Mouse (Mus musculus) urinary bladder, postnatal 10 days (tissue): ENCODE data around the gene Cyp46a1.
A peak's percentile ranks its signal among the peaks of the same experiment; 100 is the strongest.

ENCODE experiments used
- DNase-seq: peaks from one replicate; pipeline ENCODE4 v3.0.0; 2022; ENCODE audit warnings: low spot score

The Cyp46a1 gene

DNA sequence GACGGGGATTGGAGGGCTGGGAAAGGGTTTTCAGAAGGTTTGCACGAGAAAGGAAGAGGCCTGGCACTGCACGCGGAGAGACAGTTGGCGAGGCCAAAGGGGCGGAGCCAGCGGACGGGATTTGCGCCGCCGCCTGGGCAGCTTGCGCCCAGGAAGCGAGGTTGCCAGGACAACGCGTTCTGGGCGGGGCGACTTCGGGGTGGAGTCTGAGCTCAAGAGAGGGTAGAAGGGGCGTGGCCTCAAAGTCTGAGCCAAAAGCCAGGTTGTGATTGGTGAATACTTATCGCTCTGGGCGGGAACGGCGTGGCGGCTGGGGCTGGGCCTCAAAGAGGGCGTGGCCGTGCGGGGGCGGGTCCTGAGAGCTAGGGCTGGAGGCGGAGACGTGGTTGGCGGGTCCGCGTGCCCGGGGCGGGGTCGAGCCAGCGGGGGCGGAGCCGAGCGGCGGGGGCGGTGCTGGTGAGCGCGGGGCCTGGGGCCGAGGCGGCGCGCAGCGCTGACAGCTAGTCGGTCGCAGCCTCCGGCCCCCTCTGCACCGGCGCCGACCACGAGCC, at the start of gene Cyp46a1:
Gene Cyp46a1, plus strand, starts transcription at position 487 of the 551 bp plus-strand sequence.
- peak; percentile 99 for DNase-seq

DNA sequence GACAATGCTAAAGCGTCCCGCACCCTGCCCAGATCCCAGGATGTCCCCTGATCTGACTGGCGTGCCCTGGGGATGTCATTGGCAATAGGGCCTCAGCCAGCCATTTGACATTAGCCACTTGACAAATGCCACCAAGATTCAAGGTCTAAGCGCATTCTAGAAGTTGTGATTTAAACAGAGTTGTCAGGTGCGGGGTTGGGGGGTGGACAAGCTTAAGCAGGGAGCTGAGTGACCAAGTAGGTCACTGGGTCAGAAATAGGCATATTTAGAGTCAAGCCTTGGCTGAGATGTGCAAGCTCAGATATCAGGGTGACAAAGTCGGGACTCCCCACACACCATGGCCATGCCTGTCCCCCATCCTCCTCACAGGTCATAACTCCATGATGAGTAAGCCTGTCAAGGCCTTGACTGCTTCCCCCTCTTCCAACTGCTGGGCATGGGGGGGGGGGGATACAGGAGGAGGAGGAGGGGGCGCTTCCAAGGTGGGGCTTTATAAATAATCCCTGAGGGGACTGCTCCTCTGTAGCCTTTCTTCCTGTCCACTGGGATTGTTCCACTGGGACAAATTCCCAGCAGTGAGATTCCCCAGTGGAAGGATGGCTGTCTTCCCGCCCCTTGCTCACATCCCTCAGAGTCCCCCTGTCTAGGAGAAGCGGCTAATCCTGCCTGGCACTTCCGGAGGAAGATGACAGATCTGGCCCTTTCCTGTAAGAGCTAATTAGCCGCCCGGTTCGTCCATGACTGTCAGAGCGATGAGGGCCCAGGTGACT, 49.5 kb upstream of the Cyp46a1 start:
- no peak for DNase-seq

DNA sequence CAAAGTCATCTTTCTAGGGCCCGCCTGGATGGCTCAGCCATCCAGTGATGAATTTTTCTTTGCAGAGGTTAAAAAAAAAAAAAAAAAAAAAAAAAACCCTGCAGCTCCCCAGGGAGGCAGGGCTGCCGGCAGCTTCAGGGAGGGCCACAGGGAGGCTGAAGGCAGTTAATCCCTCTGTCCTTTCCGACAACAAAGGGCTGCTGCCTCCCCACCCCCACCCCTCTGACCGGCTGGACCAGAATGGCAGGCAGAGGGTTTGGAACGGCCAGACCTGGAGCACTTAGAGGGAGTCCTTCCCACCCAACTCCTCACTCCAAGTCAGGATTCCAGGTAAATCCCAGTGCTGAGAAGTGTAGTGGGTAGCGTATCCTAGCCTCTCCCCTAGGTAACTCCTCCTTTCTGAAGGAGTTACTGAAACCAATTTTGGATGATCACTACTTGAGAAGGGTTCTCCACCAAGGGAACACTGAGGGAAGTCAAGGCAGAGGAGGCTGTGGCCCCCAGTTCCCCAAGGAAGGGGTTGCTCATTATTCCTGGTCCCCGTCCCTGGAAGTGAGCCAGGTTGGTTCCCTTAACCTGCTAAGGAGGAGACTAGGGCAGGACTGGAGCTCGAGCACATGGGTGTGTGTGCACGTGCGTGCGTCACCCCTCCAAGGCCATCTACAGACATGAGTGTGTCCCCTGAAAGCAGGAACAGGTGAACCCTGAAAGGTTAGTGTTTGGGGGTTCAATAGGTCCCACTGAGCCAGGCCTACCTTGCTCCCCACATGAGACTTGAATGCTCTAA, 48.8 kb upstream of the Cyp46a1 start:
- no peak for DNase-seq

DNA sequence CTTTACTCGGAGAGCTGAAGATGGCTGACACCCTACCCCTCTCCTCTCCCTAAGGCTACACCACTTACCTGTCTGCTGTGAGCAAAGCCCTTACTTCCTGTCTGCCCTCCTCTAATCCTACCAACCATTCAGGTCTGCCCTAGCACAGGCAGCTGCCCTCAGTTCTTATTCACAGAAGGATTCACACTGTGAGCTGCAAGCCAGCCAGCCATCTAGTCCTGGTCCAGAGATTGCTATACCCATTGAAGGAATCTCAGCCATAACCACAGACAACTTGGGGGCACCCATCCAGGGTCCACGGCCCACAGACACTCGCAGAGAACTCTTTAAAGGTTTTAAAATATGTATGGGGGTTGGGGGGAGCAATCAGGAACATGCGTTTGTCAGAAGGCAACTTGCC, 47.8 kb upstream of the Cyp46a1 start:
- DNase-seq = no peak

DNA sequence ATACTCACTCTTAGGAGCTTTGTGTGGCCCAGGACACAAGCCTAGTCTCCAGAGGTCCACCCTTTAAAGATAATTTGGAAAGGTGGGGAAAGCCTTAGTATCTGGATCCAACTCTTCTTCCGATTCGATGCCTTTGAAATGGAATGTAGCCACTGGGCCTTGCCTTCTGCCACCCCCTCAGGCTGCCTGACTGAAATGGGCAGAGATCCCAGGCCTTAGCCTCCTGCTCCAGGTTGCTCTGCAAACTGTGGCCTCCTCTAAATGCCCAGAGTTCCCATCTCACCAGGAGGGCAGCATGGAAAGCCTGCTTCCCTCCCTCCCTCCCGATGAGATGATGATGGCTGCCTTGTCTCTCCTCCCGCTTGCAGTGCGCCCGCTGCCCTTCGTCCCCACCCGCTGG, 47.2 kb upstream of the Cyp46a1 start:
- no peak for DNase-seq

DNA sequence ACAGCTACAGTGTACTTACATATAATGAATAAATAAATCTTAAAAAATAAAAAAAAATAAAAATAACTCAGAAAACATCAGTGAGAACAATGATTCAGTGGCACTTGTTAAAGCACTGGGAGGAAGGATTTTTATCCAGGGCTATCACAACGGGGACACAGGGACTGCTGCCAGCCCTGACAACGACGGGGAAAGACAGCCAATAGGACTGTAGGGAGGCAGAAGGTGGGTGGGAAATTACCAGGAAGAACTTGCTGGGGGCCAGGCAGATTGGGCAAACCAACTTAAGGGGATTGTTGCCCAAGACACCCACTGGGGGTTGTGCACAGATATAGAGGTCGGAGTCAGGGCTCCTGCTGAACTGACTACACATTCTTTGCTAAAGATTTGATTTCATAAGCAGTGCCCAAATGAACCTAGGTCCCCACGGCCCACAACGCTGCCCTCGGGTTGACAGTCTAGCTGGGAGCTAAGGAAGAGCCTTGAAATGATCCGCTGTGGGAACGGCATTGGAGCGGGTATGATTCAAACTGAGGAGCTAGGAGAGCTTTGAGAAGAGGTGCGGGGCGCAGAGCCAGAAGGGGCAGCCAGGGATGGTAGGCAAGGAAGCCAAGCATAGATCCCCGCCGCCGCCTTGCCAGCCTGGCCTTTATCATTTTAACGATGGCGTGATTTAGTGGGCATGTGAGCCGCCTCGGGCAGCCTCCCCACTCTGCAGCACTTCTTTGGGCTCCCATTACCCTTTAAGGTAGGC, 45.9 kb upstream of the Cyp46a1 start:
- no peak for DNase-seq

DNA sequence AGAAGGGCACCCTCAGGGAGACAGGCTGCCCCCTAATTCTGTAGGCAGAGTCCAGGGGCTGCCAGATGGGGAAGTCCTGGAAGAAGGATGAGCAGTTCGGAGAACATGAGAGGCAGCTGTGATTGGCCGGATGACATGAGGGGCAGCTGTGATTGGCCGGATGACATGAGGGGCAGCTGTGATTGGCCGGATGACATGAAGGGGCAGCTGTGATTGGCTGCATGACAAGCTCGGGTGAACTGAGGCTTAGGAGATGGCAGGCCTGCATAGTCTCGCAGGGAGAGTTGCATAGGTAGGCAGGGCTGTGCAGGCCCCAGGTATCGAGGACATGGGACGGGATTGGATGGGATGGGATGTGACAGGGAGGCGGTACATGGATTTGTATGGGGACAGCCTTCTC, 41.8 kb upstream of the Cyp46a1 start:
- no peak for DNase-seq

DNA sequence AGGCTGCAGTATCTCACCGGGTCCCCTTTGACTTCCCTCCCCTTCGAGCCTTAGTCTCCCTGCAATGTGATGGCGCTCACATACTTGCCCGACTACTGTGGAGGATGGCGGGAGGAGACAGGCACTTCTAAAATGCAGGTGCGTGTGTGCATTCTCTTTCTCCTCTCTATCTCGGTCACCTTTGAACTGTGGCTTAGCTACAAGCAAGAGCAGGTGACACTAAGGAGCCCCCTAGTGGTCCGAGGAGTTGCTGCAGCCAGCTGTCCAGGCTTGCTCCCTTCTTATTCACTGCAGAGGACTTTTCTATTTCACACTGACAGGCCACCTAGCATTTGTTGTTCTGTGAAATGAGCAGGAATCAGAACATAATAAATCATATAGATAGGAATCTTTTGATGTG, 41.2 kb upstream of the Cyp46a1 start:
- no peak for DNase-seq

DNA sequence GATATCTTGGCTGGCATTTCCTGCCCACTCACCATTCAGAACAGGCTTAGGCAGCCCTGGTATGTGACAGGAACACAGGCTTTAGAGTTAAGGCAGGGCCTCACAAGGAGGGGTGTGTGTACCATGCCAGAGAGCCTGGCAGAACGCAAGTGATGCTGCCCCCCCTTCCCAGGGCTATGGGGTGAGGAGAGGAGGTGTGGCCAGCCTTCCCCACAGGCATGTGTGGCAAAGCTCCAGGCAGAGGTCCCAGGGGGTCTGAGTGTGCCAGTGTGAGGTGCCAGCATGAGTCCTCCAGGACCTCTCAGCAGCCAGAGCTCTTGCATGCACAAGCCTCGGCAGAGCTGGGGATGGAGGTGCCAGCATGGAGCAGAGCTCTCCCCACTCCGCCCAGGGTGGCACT, 39.6 kb upstream of the Cyp46a1 start:
- no peak for DNase-seq

DNA sequence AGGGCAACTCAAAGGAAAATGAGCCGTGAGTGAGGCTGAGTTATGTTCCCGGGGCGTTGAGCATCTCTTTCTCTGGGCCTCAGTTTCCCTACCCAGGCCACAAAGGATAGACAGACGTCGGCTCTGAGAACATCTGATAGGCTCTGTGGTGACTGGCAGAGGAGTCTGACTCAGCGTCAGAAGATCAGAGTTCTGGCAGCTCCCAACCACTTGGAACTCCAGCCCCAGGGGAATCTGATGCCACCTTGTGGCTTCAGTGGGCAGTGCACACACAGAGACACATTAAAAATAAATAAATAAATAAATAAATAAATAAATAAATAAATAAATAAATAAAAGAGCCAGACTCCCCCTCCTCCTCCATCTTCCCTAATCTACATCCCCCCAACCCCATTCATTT, 37.1 kb upstream of the Cyp46a1 start:
- no peak for DNase-seq

DNA sequence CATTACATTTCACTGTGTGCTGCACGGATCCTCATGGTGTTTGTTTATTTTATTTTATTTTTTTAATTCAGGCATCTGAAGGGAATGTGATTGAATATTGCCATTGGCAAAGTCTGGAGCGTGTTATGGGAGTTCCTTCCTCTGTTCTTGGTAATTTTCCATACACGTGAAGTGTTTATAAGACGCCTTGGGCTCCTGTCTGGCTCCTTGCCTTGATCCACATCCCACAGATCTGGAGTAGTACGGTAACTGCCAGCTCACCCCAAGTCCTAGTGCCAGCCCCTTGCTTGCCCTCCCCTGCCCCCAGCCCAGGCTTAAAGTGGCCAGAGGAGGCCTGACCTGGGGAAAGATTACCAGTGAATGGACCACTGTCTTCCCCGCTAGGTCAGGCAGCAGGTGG, 33.2 kb upstream of the Cyp46a1 start:
- no peak for DNase-seq

DNA sequence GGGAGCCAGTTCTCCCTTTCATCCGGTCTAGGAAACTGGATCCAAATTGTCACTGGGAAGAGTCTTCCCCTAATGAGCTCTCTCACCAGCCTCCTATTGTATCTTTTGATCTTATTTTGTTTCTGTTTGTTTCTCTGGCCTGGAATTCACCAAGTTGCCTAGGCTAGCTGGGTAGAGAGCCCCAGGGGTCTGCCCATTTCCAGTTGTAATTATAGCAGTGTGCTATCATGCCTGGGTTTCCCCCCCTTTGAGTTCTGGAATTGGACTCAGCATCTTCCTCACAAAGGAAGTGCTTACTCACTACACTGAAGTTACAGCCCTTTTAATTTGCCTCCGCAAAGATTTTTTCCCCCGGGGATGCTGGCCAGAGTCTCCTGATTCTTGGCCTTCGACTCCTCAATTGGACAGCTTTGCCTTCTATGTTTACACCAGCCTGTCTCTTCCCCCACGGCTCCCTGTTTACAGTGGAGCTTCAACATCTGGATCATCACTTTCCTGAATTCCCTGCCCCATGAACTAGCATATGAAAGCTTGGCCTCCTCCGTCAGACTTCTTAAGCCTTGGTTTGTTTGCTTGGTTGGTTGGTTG, 30.3 kb upstream of the Cyp46a1 start:
- DNase-seq = no peak

DNA sequence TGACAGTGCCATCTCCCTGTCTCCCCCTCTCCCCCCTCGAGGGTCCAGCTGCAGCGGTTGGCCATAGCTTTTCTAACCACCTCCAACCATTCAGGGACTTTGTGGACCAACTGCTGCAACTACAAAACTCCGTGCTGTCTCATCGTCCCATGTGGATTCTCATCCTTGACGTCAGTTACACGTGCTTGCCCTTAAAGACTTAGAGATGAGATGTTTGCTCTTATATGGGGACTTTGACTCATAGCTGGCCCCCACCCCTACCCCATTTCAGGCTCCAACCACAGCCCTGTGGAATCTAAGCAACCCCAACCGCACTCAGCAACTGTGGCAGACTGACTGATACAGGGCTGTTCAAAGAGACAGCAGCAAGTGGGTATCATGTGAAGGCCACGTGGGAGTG, 29.0 kb upstream of the Cyp46a1 start:
- DNase-seq = no peak

DNA sequence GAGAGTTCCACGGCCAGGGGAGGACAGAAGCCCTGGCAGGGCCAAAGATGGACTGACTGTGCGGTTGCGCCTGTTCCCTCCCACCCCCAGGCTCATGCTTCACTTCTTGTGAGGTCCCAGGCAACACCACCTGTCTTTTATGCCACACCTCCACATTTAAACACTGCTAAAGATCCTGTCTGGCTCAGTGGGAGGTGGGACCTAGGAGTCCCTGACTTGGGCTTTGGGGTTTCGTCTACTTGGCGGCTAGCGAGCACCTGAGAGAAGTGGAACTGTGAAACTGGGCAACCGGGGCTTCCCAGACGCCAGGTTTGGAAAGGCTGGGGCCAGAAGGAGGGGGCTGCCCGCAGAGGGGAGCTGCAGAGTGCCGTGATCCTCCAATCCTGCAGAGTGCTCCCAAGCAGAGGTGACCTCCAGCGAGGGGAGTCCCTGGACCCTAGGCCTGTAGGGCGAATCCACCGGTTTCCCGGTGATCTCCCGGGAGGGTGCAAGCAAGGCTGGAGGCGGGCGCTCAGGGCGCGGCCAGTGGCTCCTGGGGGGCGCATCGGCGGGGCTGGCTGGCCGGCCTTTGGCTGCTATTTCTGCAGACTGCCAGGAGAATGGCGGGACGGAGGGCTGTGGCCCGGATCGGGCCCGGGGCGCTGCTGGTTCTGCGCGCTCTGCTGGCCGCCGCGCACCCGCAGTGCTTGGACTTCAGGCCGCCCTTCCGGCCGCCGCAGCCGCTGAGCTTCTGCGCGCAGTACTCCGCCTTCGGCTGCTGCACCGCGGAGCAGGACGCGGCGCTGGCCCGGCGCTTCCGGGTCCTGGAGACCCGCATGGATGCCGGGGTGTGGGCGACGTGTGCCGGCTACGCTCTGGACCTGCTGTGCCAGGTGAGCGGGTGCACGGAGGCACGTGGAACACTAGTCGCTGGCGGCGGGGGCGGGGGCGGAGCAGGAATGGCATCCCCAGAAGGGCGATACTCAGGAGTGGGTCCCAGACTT, 28.1 kb upstream of the Cyp46a1 start, which contains the start of gene Hhipl1:
Gene Hhipl1, plus strand, starts transcription at position 459 of the 983 bp plus-strand sequence.
- DNase-seq = no peak

DNA sequence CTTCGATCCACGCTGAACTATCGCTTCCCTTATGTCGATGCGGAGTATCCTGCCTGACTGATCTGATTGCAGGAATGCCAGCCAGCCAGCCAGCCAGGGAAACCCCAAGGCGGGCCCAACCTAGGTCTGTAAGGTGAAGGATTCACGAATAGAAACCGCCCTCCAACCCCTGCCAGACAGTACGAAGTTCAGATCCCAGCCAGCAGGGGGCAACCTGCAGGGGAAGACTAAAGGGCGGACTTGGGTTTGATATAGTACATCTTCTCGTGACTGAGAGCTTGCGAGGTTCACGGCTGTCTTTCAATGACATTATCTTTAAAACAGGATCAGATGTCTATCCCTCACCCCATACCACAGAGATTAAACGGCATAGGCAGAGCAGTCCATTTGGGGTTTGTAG, 26.6 kb upstream of the Cyp46a1 start:
- DNase-seq = peak; percentile 33

DNA sequence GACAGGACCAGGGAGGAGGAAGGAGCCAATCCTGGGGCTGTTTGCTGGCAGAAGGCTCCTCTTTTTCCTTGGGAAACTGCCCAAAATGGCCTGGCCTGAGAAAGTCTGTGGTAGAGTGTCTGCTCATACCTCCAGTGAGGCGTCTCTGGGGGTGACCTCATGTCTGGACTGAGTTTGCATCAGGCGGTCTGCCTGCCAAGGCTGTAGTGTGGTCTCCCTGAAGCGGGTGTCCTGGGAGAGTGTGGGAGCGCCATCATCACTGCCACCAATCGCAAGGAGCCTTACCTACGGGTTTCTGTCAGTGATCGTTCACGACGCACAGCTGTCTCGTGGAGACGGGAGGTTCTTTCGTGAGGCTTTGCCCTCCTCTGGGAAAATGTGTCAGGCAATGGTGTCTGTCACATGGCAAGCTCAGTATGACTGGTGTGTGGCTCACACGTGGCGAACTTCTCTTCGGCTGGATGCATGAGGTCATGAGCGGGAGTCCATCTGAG, 25.8 kb upstream of the Cyp46a1 start:
- DNase-seq = no peak

DNA sequence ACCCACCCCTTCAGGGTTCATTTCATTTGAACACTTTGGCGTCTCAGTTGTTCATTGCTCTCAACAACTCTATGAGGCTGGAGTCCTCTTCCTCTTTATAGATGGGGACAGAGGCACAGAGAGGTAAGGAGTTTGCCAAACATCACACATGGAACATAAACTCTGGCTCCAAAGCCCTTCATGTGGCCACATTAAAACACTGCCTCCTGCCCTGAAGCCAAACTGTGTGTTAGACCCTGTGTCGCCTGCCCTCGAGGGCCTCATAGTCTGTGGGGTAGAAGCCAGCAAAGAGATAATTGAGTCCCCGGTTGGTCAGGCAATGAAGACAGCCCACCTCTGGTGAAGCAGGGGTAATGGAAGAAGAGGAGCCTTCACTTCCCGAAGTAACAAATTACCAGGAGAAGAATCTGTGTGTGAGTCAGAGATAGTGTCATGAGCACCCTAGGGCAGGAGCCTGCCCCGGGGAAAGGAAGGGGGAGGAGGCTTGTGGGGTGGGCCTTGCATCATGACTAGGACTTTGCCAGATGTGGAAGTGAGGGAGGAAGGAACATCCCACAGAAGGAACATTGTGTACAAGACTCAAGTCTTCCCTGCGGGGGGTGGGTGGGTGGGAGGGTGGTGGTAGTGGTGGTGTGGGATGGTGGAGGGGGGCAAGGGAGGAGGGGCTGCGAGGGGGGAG, 24.9 kb upstream of the Cyp46a1 start:
- DNase-seq = no peak

DNA sequence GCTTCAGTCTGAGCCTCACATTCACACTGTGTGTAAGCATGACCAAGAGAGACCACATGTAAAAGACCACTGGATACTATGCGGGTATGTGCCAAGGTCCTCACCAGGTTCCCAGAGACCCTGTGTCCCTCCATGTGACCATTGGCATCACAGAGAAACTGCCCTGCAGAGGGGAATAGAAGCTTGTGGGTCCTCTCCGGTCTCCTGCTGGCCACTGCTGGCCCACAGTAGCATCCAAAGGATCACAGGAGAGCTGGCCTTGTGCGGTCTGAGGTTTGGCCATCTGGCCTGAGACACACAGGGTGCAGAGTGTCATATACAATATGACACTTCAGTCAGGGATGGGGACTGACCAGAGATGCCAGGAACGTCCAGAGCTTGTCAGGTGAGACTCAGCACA, 24.1 kb upstream of the Cyp46a1 start:
- DNase-seq = no peak

DNA sequence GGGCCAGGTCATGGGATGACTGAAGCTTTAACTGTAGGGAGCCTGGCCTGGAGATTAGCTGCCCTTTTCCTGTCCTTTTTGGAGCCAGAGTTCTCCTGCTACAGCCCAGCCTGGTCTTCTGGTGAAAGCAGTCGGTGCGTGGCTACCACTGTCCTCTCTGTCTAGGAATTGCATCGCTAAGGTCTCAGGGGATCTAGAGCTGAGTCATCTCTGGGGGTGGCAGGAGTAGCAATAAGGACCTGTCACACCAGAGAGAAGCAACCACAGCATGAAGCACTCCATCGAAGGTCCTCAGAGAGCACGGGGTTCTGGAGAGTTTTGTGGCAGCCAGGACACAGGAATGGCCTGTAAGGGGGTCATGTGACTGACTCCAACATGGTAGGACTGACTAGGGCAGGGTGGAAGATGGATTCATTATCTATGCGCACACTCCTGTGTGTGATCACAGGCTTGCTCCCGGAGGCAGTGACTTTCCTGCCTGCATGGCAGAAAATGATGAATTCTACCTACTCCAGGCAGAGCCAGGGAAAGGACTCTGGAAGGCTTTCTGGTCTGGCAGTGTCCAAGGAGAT, 23.6 kb upstream of the Cyp46a1 start:
- no peak for DNase-seq
